Mouse (Mus musculus): ENCODE data around the gene Lifr. TPM values are rescaled to one million over a fixed set of nuclear protein-coding genes. Genes with fewer than 3 reads are reported as not detected.

The Lifr gene
- polyA plus RNA-seq, 1 experiment from 2014 or later = 13.4 TPM

DNA sequence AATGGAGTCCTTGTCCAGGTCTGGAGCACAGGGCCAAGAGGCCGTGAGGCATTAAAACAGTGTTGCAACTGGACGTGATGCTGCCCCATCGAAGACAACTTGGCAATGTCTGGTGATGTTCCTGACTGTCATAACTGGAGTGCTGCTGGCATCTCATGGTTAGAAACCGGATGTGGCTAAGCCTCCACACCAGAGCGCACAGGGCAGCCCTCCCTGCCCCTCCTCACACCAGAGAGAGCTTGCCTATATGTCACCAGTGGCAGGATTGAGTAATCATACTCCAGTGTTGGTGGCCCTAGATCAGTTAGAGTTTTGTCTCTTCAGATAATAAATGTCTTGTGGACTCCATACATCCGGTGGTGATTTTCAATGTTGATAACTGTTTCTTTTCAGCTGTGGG is 97.3 kb downstream of the Lifr start:
- Histone ChIP-seq H3K4me3 (no peak overlapping the region), H3K27ac (no peak overlapping the region), H3K4me1 (replicated peaks) (peaks cover 9% of the 10 kb centered on the region), H3K36me3 (peaks cover 57% of the 10 kb centered on the region), H3K9me3 (no peaks in the 10 kb centered on the region), H3K27me3 (ENCODE audit: insufficient read depth, poor library complexity, severe bottlenecking) (no peaks in the 10 kb centered on the region)
- WGBS = 94% methylated on average over 6 of the region's 6 CpGs
- no peak for DNase-seq (ENCODE audit: low spot score)

DNA sequence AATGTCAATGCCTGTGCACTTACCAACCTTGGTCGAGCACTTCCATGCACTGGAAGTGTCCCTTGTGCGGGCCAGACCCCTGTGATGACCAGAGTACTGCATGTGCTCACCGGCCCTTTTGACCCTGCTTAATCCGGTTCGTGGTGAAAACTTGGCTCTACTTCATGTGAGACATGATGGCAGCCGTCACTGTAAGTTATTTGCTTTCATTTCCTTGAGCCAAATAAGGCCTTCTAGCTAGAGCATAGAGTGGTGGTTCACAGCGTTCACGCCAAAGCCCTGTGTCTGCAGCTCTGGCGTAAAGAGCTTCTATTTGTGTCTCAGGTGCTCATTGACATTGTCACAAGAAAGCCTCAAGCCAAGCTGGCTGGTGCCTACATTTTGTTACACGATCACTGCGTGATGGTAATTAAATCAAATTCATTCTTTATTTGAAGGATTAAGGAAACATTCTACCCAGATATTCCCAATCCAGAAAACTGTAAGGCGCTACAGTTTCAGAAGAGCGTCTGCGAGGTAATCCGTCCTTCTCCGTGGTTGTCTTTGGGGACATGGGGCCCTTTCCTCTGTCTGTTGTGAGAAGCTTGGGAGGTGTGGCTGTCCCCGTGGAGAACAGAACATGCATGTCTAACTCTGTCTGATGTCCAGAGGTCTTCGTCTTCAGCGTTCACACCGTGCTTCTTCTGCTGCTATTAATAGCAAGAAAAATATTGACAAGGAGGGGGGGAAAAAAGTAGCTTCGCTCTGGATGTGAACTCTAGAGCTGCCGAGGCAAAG is 99.5 kb downstream of the Lifr start:
- Histone ChIP-seq H3K4me1 (replicated peaks) (peaks cover 24% of the 10 kb centered on the region), H3K27ac (no peak overlapping the region), H3K36me3 (peaks cover 50% of the 10 kb centered on the region), H3K9me3 (no peaks in the 10 kb centered on the region), H3K4me3 (no peak overlapping the region), H3K27me3 (ENCODE audit: insufficient read depth, poor library complexity, severe bottlenecking) (no peaks in the 10 kb centered on the region)
- WGBS = 92% methylated on average over 22 of the region's 22 CpGs
- DNase-seq (ENCODE audit: low spot score) = no peak

DNA sequence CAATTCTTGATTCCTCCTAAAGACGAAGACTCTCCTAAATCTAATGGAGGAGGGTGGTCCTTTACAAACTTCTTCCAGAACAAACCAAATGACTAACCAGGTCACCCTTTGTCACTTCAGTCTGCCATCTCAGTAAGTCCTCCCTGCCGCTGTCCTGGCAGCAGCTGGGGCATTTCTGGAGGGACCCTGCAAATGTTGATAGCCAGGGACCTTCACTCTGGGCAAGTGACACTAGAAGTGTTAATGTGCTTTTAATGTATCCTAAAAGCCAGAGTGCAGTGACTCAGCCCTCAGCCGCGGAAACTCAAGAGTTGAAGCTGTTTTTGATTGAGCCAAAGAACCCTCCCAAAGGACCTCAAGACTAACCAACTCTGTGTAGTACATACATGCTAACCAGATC is 100.7 kb downstream of the Lifr start:
- no peaks in the 10 kb centered on the region for H3K9me3 ChIP-seq
- no peak for DNase-seq (ENCODE audit: low spot score)
- no peak overlapping the region for H3K4me3 ChIP-seq
- 90% methylated on average over 4 of the region's 4 CpGs for WGBS
- peaks cover 36% of the 10 kb centered on the region for H3K4me1 ChIP-seq (replicated peaks)
- no peak overlapping the region for H3K27ac ChIP-seq
- no peaks in the 10 kb centered on the region for H3K27me3 ChIP-seq (ENCODE audit: insufficient read depth, poor library complexity, severe bottlenecking)
- H3K36me3 ChIP-seq = peaks cover 38% of the 10 kb centered on the region

DNA sequence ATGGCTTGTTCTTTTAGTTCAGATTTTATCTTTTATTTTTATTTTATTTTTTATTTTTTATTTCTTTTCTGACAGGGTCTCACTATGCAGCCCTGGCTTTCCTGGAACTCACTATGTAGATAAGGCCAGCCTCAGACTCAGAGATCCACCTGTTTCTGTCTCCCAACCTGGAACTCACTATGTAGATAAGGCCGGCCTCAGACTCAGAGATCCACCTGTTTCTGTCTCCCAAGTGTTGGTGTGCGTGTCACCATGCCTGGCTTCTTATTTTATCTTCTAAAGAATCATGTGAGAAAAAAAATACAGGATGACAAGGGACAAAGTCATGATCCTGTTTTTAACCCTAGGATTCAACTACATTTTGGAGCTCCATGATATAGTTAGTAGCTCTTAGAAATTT is 102.2 kb downstream of the Lifr start:
- 87% methylated on average over 2 of the region's 2 CpGs for WGBS
- no peaks in the 10 kb centered on the region for H3K27me3 ChIP-seq (ENCODE audit: insufficient read depth, poor library complexity, severe bottlenecking)
- DNase-seq (ENCODE audit: low spot score) = no peak
- no peaks in the 10 kb centered on the region for H3K9me3 ChIP-seq
- peaks cover 47% of the 10 kb centered on the region for H3K4me1 ChIP-seq (replicated peaks)
- peaks cover 26% of the 10 kb centered on the region for H3K36me3 ChIP-seq
- no peak overlapping the region for H3K4me3 ChIP-seq
- H3K27ac ChIP-seq = no peak overlapping the region

DNA sequence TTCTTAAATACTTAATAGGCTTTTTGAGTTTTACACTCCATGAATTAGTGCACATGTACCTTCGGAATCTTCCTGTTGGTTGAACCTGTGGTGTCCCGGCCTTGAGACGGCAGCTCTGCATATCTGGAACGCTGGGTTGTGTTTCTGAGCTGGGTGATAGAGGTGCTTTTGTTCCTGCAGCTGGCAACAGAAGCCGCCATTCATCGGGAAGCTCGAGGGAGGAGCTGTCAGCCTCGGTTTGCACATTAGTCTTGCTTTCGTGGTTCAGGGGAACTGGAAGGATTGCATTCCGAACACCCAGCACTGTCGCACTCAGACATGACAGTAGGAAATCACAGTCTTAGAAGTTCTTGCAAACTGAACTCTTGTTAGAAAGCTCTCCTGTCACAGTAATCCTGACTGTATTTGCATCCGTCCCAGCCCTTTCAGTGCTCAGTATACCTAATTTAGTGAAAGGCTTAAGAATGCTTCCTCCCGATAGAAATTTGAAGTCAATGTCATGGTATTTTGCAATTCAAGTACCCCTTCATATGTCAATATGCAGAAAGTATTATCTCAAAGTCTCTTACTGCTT is 103.8 kb downstream of the Lifr start:
- Histone ChIP-seq H3K36me3 (peaks cover 24% of the 10 kb centered on the region), H3K9me3 (no peaks in the 10 kb centered on the region), H3K27ac (peak overlapping the region; percentile 81), H3K4me1 (replicated peaks) (peaks cover 62% of the 10 kb centered on the region), H3K27me3 (ENCODE audit: insufficient read depth, poor library complexity, severe bottlenecking) (no peaks in the 10 kb centered on the region), H3K4me3 (peak overlapping the region; percentile 20; the same call in 1 of the 2 replicates)
- DNase-seq (ENCODE audit: low spot score) = peak; percentile 65
- 16% methylated on average over 13 of the region's 13 CpGs for WGBS

DNA sequence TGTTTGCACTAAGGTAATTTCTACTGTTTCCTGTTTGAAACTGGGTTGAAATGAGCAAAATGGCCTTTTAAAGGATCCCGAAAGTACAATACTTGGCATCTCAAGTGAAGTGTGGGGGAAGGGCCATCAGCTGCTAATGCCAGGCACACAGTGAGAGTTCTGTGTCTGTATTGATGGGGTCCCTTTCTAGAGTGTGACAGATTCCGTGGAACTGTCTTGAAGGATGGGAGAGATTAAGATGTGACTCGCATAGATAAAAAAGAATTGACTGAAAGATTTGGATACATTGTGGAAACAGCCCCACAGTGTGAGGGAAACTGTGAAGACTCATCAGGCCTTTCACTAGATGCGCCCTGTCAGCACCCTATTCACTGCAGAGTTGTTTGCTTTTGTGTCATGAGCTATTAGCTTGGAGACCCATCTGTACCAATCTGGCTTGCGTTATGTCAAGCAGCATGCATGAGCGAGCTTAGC is 104.4 kb downstream of the Lifr start:
- Histone ChIP-seq H3K9me3 (no peaks in the 10 kb centered on the region), H3K27ac (peak overlapping the region; percentile 81), H3K27me3 (ENCODE audit: insufficient read depth, poor library complexity, severe bottlenecking) (no peaks in the 10 kb centered on the region), H3K36me3 (peaks cover 19% of the 10 kb centered on the region), H3K4me1 (replicated peaks) (peaks cover 68% of the 10 kb centered on the region), H3K4me3 (no peak overlapping the region)
- peak; percentile 41 for DNase-seq (ENCODE audit: low spot score)
- WGBS = 18% methylated on average over 6 of the region's 6 CpGs

DNA sequence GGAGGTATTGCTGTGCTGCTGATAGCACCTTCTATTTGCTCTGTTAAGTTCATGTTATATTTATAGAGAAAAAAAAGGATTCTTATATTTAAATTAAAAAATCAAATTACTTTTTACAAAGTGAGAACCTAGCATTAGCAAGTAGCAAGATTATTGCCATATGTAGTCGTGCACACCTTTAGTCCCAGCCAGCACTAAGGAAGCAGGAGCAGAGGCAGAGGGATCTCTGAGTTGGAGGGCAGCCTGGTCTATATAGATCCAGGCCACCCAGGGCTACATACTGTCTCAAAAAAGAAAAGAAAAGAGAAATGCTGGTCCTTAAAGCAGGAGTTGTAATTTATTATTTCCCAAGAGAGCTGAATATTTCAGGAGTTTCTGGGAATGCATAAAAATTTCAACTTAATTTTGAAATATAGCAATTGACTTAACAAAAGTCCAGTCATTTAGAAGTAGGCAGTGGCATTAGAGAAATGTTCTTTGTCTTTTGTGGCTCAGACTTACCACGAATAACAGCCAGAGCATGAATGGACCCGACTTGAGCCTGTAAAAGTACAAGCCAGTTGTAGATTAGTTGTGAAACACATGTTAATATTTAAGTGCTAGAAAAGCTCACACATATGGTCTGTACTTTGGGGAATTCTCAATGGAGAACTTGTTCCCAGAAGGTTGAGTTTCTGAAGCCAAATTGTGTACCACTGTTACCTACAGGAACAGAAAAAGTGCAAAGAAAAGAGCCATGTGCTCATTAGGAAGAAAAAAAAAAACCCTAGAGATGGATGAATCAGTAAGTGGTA is 107.4 kb downstream of the Lifr start:
- no peak for DNase-seq (ENCODE audit: low spot score)
- H3K9me3 ChIP-seq = no peaks in the 10 kb centered on the region
- no peaks in the 10 kb centered on the region for H3K27me3 ChIP-seq (ENCODE audit: insufficient read depth, poor library complexity, severe bottlenecking)
- no peak overlapping the region for H3K4me3 ChIP-seq
- WGBS = 63% methylated on average over 3 of the region's 3 CpGs
- peaks cover 87% of the 10 kb centered on the region for H3K4me1 ChIP-seq (replicated peaks)
- peak overlapping the region; percentile 29; the same call in 1 of the 2 replicates for H3K27ac ChIP-seq
- H3K36me3 ChIP-seq = no peaks in the 10 kb centered on the region

DNA sequence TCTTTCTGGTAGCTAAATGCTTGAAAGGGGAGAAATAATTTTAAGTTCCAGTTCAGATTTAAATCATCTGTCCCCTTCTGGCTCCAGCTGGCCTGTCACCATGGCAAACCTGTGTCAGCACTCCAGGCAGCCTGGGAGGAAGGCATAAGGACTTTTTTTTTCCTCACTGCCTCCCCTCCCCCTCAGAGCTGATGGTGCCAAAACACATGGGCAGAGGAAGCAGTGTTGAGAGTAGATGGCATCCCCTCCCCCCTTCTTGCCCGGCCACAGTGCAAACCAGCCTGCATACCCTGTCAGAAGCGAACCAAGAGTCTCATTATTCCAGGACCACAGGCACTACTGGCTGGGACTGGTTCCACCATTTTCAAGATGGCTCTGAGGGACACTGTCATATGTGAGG is 108.4 kb downstream of the Lifr start:
- peaks cover 86% of the 10 kb centered on the region for H3K4me1 ChIP-seq (replicated peaks)
- no peak overlapping the region for H3K4me3 ChIP-seq
- no peaks in the 10 kb centered on the region for H3K9me3 ChIP-seq
- H3K36me3 ChIP-seq = no peaks in the 10 kb centered on the region
- 44% methylated on average over 2 of the region's 2 CpGs for WGBS
- no peak for DNase-seq (ENCODE audit: low spot score)
- peak overlapping the region; percentile 19; the same call in 1 of the 2 replicates for H3K27ac ChIP-seq
- H3K27me3 ChIP-seq (ENCODE audit: insufficient read depth, poor library complexity, severe bottlenecking) = no peaks in the 10 kb centered on the region

DNA sequence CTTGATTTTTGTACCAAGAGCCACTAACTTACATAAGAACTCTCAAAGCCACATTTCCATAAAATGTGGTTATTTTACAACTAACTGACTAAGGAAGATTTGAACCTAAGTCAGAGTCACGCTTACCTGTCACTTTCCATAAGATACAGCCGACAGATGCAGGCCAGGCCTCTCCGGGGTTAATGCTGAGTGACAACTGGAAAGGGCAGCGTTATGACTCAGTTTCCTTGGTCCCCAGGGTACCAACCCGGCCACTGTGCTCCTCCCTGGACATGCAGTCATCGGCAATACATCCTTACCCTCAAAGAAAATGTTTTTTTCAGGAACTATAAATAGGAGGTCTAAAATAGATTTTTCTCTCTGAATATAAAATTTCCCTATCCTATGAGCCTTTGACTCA is 109.9 kb downstream of the Lifr start:
- 54% methylated on average over 6 of the region's 6 CpGs for WGBS
- Histone ChIP-seq H3K4me1 (replicated peaks) (peaks cover 84% of the 10 kb centered on the region), H3K27ac (no peak overlapping the region), H3K4me3 (no peak overlapping the region), H3K9me3 (no peaks in the 10 kb centered on the region), H3K27me3 (ENCODE audit: insufficient read depth, poor library complexity, severe bottlenecking) (no peaks in the 10 kb centered on the region), H3K36me3 (no peaks in the 10 kb centered on the region)
- DNase-seq (ENCODE audit: low spot score) = no peak

DNA sequence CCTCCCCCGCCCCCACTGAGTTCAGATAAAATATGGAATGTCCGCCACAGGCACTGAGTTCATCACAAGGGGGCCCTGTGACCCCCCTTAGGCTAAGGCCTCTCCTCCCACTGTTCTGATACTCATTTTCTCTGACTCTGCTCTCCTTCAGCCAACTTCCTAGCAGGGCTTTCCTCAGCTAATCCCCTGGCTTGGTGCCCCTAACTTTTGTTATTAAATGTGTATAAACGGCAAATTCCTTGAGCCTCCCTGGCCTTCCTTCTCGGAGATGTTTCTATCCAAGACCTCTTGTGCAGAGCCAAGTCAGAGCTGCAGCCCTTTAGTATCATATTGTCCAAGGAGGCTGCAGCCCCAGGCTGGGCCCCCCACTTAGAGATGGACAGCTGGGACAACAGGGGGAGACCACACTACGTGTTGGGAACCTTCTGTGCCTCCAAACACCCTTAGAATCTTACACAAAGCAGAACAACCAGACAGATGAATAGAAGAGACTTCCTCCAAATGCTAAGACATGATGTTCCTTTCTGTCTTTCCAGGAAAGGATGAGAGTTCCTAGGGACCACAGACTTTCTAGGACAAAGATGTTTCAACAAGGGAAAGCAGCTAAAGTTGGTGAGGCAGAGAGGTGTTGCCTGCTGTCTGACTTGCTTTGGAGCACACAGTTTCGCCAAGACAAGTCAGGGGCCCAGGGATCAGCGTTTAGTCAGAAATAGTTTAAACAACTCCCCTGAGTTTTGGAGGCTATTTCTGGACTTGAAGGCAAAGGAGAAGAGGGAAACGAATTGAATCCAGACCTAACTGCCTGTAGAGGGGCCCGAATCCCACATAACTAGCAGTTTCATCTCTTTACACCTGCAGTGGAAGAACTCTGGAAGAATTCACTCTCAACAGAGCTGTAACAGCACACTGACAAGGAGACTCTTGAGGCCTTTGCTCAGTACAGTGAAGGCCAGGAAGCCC is 111.3 kb downstream of the Lifr start:
- no peak for DNase-seq (ENCODE audit: low spot score)
- 55% methylated on average over 9 of the region's 9 CpGs for WGBS

DNA sequence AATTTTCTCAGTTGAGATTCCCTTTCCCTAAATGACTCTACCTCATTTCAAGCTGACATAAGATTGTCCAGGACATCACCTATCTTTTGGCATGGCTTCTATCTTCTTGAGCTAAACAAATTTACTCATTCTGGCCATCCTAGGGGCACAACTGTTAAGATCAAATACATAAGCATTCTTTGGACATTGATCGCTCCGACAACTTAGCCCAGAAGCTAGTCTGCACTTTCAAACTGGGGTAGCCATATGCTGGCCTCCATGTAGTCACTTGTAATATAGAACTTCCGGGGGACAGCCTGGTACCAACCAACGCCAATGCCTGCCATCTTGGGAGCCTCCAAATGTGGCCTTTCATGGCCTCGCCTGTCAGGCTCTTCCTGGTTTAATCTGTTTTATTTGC is 112.6 kb downstream of the Lifr start:
- 89% methylated on average over 5 of the region's 5 CpGs for WGBS
- no peak for DNase-seq (ENCODE audit: low spot score)
- H3K4me1 ChIP-seq (replicated peaks) = peaks cover 72% of the 10 kb centered on the region

More for the DNA sequence above, 111.3 kb downstream of the Lifr start:
- Histone ChIP-seq H3K9me3 (no peaks in the 10 kb centered on the region), H3K36me3 (no peaks in the 10 kb centered on the region), H3K4me1 (replicated peaks) (peaks cover 81% of the 10 kb centered on the region), H3K27me3 (ENCODE audit: insufficient read depth, poor library complexity, severe bottlenecking) (no peaks in the 10 kb centered on the region), H3K27ac (peak overlapping the region; percentile 75), H3K4me3 (no peak overlapping the region)

More for the DNA sequence above, 112.6 kb downstream of the Lifr start:
- no peaks in the 10 kb centered on the region for H3K36me3 ChIP-seq
- H3K9me3 ChIP-seq = no peaks in the 10 kb centered on the region
- H3K4me3 ChIP-seq = no peak overlapping the region
- no peaks in the 10 kb centered on the region for H3K27me3 ChIP-seq (ENCODE audit: insufficient read depth, poor library complexity, severe bottlenecking)
- H3K27ac ChIP-seq = no peak overlapping the region

All from hindbrain, embryonic 10.5 days (tissue).